7 mouse cellular contexts compared by ENCODE assay signal in genomic region chr6:42264626-42265312, GRCm38 (mm10). TPM values are rescaled to one million over a fixed set of nuclear protein-coding genes. Genes with fewer than 3 reads are reported as not detected.
A peak's percentile ranks its signal among the peaks of the same experiment; 100 is the strongest.
DNase-seq lines count a peak whose midpoint lies in the region; ATAC-seq lines count a peak whose summit lies in the region.

TSS of gene Casp2 (plus strand) at chr6:42264985.

- DNase-seq in adrenal gland, adult 8-10 months, result peak; percentile 99
- DNase-seq in embryo, embryonic 9.5 days (ENCODE audit: extremely low spot score), result peak; percentile 98
- peak; percentile 94 to 99 for DNase-seq in gastrocnemius, postnatal 4 days (ENCODE audit: low spot score in 2 of 2)
- DNase-seq in left cerebral cortex, postnatal 36 days (ENCODE audit: low spot score in 2 of 2), result peak; percentile 98 to 99
- DNase-seq in midbrain, embryonic 11.5 days (ENCODE audit: low spot score, missing footprints), result peak; percentile 100
- DNase-seq in skeletal muscle tissue, adult 2 months (ENCODE audit: low read depth, low spot score), result peak; percentile 99

- peak within 1 kb of the TSS; percentile 77 for H3K4me2 ChIP-seq in intestine, embryonic 16.5 days (ENCODE audit: low read depth, low read length)
- H3K4me2 ChIP-seq in midbrain, embryonic 11.5 days, result peak within 1 kb of the TSS; percentile 68

- WGBS in intestine, embryonic 16.5 days, result 1% methylated on average over 48 of the region's 51 CpGs
- WGBS in midbrain, embryonic 11.5 days, result under 1% methylated on average over 50 of the region's 51 CpGs

- H3K9ac ChIP-seq in intestine, embryonic 16.5 days (ENCODE audit: low read depth, low read length), result peak within 1 kb of the TSS; percentile 98
- peak within 1 kb of the TSS; percentile 93 for H3K9ac ChIP-seq in midbrain, embryonic 11.5 days (ENCODE audit: low read length)

- intact Hi-C loops in left cerebral cortex, postnatal 36 days (cut with DNase I), result loop anchor here (1.0 to 5.0 kb wide), 3 partner anchors 37 to 502 kb away; no protein-coding TSS in a partner anchor

- no peaks in the 10 kb centered on the region for H3K27me3 ChIP-seq in intestine, embryonic 16.5 days (replicated peaks; ENCODE audit: control insufficient read depth, insufficient read depth, low read length)
- no peaks in the 10 kb centered on the region for H3K27me3 ChIP-seq in midbrain, embryonic 11.5 days (ENCODE audit: control insufficient read depth, insufficient read depth, low read length)

- peak within 1 kb of the TSS; percentile 95 for H3K27ac ChIP-seq in intestine, embryonic 16.5 days (ENCODE audit: low read length)
- H3K27ac ChIP-seq in midbrain, embryonic 11.5 days (ENCODE audit: low read depth, low read length), result peak within 1 kb of the TSS; percentile 72

- no peaks in the 10 kb centered on the region for H3K9me3 ChIP-seq in intestine, embryonic 16.5 days (ENCODE audit: control insufficient read depth, low read length)
- no peaks in the 10 kb centered on the region for H3K9me3 ChIP-seq in midbrain, embryonic 11.5 days (ENCODE audit: control insufficient read depth, low read length)

- peaks cover 16% of the 10 kb centered on the region for H3K36me3 ChIP-seq in intestine, embryonic 16.5 days (ENCODE audit: control insufficient read depth, insufficient read depth, low read length)
- H3K36me3 ChIP-seq in midbrain, embryonic 11.5 days (ENCODE audit: control insufficient read depth, insufficient read depth, low read length), result peaks cover 19% of the 10 kb centered on the region

- peak; percentile 97 for ATAC-seq in intestine, embryonic 16.5 days
- ATAC-seq in midbrain, embryonic 11.5 days (ENCODE audit: low FRiP score), result peak; percentile 100

- H3K4me1 ChIP-seq in intestine, embryonic 16.5 days (ENCODE audit: control insufficient read depth, insufficient read depth, low read length), result peaks cover 8% of the 10 kb centered on the region; the same call in 1 of the 2 replicates
- H3K4me1 ChIP-seq in midbrain, embryonic 11.5 days (ENCODE audit: control insufficient read depth, insufficient read depth, low read length), result peaks cover 3% of the 10 kb centered on the region; the same call in 1 of the 2 replicates

- peak within 1 kb of the TSS; percentile 88 for H3K4me3 ChIP-seq in intestine, embryonic 16.5 days (ENCODE audit: low read length)
- H3K4me3 ChIP-seq in midbrain, embryonic 11.5 days (ENCODE audit: low read depth, low read length), result peak within 1 kb of the TSS; percentile 83

RNA-seq across cellular contexts. Expression of gene Casp2, which starts in this region (rescaled TPM):
- total RNA-seq in adrenal gland, adult 8-10 months (2022), result 10 to 100 TPM; 20.1 to 27.2 (median 26.3) TPM
- total RNA-seq in gastrocnemius, postnatal 4 days (2021), result 10 to 100 TPM; 21.1 to 23.0 TPM
- 39.5 and 39.9 TPM in 2 replicates for polyA plus RNA-seq in intestine, embryonic 16.5 days (2015; fragmentation: Nextera tagmentation; extraction: Ambion mirVana)
- total RNA-seq in left cerebral cortex, postnatal 36 days (2021), result 10 to 100 TPM; 19.3 to 30.2 TPM
- polyA plus RNA-seq in midbrain, embryonic 11.5 days (2014; fragmentation: Nextera tagmentation; extraction: Ambion mirVana), result 70.2 and 78.8 TPM in 2 replicates

Comparison
In these comparisons a context has a peak if more than half of its experiments do, and no peak if none do; other contexts are left out.
1. Peak in every context shown above with its lines: DNase-seq, ATAC-seq, H3K4me3 ChIP-seq and H3K27ac ChIP-seq.